Mouse (Mus musculus) left cerebral cortex, adult 11 months (tissue): ENCODE results near the gene Gsta4.
"Not testable (repeated sequence)": the region's sequence is repeated elsewhere in the genome, so short reads cannot be mapped to it uniquely, and the experiment has no call there.

Experiments
- DNase-seq: peaks from one replicate; pipeline ENCODE4 v3.0.0; 2022; ENCODE audit warnings: low spot score

Gsta4 gene

DNA sequence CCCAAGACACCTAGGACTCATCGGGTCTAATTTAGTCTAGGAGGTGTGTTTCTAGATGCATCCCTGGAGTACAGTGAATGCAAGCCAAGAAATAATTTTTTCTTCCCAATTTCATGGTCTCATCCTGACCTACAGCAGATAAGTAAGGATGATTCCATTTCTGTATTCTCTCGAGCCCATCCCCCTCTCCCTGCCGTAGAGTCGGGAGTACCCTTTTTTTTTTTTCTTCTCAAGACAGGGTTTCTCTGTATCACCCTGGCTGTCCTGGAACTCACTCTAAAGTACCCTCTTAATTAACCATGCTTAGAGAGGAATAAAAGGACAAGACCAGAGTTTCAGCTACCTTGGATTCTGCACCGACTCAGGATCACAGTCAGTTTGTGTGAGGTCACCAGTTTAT is 4.4 kb upstream of the Gsta4 start:
- DNase-seq, result no peak

DNA sequence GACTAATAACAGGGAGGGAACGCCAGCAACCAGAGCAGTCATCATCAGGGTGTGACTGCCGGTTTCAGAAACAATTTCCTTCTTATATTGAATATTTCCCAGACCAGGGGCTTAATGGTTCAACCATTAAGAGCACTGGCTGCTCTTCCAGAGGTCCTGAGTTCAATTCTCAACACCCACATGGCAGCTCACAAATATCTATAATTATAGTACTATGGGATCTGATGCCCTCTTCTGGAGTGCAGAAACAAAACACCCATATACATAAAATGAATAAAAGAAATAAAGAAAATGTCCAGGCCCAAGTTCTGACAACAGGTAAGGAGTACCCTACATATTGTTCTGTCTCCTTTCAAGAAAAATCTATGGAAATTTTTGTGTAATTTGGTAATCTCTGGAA is 3.5 kb upstream of the Gsta4 start:
- DNase-seq, result no peak

DNA sequence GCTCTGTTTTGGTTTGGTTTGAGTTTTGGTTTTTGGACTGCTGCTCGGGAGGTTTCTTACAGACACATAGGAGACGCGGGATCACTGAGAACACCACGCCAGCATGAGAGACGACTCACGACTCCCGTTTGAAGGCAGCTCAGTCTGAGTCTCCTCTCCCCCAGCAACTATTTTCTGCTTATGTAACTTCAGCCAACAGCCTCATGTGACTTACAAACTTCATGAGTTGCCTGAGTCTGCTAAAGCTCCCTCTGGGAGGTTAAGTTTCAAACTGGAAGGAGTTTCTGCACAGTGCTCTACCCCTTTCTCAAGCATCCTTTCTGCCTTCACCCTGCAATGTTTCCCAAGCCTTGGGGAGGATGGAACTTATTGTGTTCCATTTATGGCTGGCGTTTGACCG is 3.1 kb downstream of the Gsta4 start:
- no peak for DNase-seq

GRCm38 (mm10) chr9:78188910-78189309 is 6.3 kb downstream of the Gsta4 start:
- DNase-seq, result no peak

DNA sequence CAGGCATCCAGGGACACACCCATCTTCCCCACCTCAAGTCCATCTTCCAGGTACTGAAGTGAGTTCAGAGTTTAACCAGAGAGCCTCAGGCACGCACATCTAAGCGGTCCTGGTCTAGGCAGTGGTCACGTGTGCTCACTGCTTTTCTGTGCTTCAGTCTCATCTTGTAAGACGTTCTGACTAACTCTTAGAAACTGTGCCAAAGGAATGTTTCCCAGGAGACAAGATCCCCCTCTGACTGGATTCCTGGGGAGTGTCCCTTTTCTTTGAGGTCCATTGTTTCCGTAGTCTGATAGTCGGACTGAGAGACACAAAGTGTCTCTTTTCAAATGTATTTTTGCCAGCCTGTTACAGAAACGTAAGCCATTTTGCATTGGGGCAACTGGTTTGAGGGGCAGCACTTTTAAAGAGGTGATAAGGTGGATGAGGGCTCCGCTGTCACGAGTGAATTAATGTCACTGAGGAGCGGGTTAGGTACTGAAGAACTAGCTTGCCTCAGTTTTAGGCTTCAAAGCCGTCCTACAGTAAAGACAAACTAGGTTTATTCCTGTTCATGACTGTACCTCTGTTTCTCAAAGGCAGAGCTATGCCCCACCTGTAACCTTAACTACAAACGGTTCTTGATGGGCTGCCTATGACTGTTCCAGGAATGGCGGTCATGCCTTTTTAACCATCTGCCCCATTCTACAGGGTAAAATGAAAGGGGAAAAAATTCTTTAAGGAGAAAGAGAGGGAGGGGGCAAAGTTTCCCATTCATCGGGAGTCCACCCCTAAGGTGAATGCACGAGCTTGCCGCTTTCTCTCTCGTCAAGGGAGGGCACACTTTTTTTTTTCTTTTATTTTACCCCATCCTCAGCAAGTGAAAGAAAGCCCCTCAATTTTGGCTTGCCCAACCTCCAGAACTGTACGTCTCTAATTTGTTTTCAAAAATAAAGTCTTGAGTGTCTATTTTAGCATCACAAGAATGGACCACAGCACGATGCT is 8.4 kb downstream of the Gsta4 start:
- DNase-seq, result no peak

DNA sequence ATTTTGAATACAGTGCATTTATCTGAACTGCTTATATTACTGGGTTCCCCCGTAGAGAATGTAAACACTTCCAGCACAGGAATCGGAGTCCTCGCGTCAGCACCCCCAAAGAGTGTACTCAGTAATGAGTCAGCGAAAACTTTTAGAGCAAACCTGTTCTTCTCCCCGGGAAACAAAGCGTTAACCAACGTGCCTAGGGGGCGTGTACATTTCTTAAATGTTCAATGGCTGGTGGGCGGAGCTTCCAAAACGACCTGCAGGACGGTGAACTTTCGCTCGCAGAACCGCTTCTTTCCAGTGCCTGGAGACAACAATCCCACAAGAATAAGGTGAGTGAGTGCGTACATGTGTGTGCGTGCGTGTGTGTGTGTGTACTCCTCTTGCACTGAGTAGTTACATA is 9.2 kb downstream of the Gsta4 start:
- no peak for DNase-seq

- DNase-seq, result peak; percentile 44
Observed at GRCm38 (mm10) chr9:78193902-78194597, 11.5 kb downstream of the Gsta4 start.

DNA sequence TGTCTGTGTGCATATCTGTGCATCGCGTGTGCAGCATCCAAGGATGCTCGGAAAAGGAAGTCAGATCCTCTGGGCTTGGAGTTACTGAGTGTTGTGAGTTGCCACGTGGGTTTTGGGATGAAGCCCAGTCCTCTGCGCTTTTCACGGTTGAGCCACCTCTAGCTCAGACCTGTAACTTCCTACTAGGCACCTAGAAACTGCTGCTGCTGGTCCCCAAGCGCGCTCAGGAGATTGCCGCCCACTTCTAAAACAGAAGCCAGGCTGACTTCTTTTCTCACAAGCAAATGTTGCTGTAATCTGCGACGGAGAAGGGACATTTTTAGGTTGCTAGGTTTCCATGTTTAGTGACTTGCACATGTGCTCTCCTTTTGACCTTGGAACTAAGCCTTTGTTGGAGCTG is 12.5 kb downstream of the Gsta4 start:
- DNase-seq, result no peak

GRCm38 (mm10) chr9:78197801-78198200 is 15.2 kb downstream of the Gsta4 start:
- DNase-seq, result no peak

- no peak for DNase-seq
Observed at GRCm38 (mm10) chr9:78204194-78204593, 21.6 kb downstream of the Gsta4 start.

GRCm38 (mm10) chr9:78208956-78209355 is 26.4 kb downstream of the Gsta4 start:
- DNase-seq, result no peak

DNA sequence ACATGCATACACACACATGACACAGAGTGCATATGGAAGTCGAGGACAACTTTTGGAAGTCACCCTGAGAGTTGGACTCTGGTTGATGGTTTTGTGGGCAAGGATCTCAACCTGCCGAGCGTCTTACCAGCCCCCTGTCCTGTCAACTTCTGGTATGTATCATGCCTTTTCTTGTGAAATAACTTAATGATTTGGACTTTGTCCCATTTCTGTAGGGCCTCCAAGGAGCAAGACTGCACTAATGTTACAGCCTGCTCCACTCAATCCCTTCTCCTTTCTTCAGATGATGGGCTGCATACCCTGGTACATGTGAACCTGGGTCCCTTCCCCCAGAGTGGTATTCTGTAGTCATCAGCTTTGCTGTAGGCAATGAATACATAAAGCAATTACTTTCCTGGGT is 27.5 kb downstream of the Gsta4 start:
- DNase-seq, result no peak

DNA sequence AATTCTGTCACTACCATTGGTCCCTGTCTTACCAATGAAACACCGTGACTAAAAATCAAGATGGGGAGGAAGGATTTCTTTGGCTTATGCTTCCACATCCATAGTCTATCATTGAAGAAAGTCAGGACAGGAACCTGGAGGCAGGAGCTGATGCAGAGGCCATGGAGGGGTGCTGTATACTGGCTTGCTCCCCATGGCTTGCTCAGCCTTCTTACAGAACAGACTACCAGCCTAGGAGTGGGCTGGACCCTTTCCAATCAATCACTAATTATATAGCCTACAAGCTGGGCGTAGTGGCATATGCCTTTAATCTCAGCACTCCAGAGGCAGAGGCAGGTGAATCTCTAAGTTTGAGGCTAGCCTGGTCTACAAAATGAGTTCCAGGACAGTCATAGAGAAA is 28.2 kb downstream of the Gsta4 start:
- no peak for DNase-seq

DNA sequence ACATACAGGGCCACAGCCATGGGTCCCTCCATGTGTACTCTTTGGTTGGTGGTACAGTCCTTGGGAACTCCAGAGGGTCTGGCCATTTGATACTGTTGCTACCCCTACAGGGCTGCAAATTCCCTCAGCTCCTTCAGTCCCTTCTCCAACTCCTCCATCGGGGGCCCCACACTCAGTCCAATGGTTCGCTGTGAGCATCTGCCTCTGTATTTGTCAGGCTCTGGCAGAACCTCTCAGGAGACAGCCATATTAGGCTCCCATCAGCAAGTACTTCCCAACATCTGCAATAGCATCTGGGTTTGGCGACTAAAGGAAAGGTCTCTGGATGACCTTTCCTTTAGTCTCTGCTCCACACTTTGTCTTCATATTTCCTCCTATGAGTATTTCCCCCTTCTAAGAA is 28.9 kb downstream of the Gsta4 start:
- no peak for DNase-seq

GRCm38 (mm10) chr9:78212341-78213049 is 29.9 kb downstream of the Gsta4 start:
- no peak for DNase-seq

DNA sequence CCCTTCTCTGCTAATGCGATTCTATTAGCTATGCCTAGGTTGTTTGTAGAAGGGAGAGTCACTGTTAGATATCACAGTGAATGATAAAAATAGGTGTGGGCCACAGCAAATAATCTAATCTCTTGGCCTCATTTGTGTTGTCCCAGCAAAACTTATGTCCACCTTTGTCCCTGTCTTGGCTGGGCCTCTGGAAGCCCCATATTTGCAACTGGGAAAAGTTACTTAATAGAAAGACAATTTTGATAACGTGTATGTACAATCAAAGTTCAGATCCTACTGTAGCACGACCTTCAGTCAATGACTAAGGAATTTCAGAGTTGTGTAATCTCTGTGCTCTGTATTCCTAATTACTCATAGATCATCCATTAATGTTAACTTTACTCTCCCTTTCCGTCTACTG is 34.5 kb downstream of the Gsta4 start:
- no peak for DNase-seq

- no peak for DNase-seq
Observed at GRCm38 (mm10) chr9:78222616-78223015, 40.0 kb downstream of the Gsta4 start.

- no peak for DNase-seq
Observed at GRCm38 (mm10) chr9:78223221-78223902, 40.8 kb downstream of the Gsta4 start.

DNA sequence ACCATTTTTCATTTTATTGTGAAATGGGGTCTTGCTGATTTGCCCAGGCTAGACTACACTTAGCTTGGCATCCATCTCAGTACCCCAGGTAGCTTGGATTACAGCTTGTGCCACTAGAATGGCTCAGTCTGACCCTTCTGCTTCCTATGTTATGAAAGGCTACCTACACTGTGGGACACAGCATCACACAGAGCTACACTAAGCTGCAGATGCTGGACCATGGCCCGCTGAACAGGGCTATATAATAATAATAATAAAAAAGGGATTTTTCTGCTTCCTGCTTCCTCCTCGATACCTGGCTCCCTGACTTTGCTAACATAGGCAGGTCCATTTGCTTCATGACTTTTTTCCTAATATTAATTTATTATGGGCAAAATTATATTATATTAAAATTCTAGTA is 41.8 kb downstream of the Gsta4 start:
- no peak for DNase-seq

- DNase-seq, result no peak
Observed at GRCm38 (mm10) chr9:78225304-78225703, 42.7 kb downstream of the Gsta4 start.

DNA sequence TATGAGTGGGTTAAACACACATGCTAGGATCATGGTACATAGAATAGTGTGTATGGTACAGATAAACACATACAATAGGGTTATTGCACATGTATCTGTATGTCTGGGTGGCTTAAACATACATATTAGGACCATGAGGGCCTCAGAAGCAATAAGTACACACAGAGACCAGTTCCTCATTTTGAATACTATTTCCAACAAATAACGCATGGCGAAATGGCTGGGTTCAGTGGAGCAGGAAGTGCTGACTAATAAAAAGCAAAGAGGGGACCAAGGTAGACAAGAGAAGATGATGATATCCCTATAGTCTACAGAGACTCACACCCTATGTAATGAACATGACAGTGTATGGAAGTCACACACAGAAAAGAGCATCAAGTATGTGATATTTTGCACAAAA is 45.5 kb downstream of the Gsta4 start:
- DNase-seq, result no peak

DNA sequence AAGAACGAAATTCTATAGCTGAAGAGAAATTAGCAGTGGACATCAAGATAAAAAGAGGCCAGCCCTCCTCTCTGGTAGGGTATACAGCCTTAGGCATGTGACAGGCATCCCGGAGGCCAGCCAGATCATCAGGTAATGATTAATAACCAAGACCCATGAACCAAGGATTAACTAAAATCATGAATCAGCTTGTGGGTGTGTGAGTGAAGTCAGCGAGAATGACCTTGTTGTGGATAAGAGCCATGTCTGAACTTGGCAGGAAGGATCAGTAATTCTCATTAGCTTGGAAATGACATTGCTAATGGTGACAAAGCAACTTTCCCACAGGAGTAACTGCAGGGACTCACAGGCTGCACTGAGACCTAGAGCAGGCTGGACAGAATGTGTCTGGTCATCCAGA is 47.1 kb downstream of the Gsta4 start:
- DNase-seq, result not testable (repeated sequence)
